Mouse (Mus musculus) midbrain, embryonic 12.5 days (tissue): ENCODE results near the gene Aco1. TPM values are rescaled to one million over a fixed set of nuclear protein-coding genes. Genes with fewer than 3 reads are reported as not detected.
"Not testable (repeated sequence)": the region's sequence is repeated elsewhere in the genome, so short reads cannot be mapped to it uniquely, and the experiment has no call there.

Experiments
- ATAC-seq: fragments of 200-750 bp; cut with Nextera tagmentation; 2 replicates; pipeline ENCODE4 v1.8.0; 2017; ENCODE audit warnings: low read depth, moderate TSS enrichment, moderate library complexity; ENCODE audit not compliant: low FRiP score
- H3K27ac ChIP-seq: fragments of 300-500 bp; sonication (generic); replicated peaks from 2 replicates; pipeline ENCODE4 v1.5.1; 2016; ENCODE audit warnings: mild to moderate bottlenecking
- H3K27me3 ChIP-seq: fragments of 300-500 bp; sonication (generic); 2 replicates; pipeline ENCODE4 v1.6.1; 2016; ENCODE audit warnings: mild to moderate bottlenecking
- H3K36me3 ChIP-seq: fragments of 300-500 bp; sonication (generic); 2 replicates; pipeline ENCODE4 v1.6.1; 2016
- H3K4me1 ChIP-seq: fragments of 300-500 bp; sonication (generic); 2 replicates; pipeline ENCODE4 v1.6.1; 2016
- H3K4me2 ChIP-seq: fragments of 300-500 bp; sonication (generic); replicated peaks from 2 replicates; pipeline ENCODE4 v1.6.1; 2016; ENCODE audit warnings: mild to moderate bottlenecking, moderate library complexity
- H3K4me3 ChIP-seq: fragments of 300-500 bp; sonication (generic); 2 replicates; pipeline ENCODE4 v1.5.1; 2016; ENCODE audit warnings: mild to moderate bottlenecking
- H3K9ac ChIP-seq: fragments of 300-500 bp; sonication (generic); replicated peaks from 2 replicates; pipeline ENCODE4 v1.6.1; 2016; ENCODE audit warnings: mild to moderate bottlenecking, moderate library complexity
- H3K9me3 ChIP-seq: fragments of 300-500 bp; sonication (generic); 2 replicates; pipeline ENCODE4 v1.6.1; 2016; ENCODE audit warnings: mild to moderate bottlenecking
- WGBS: fragments of 180-500 bp; shearing (Covaris S2); methylation state at CpG from one replicate; pipeline ENCODE4 v1.1.7; 2016; 5-methylcytosine and 5-hydroxymethylcytosine counted together
- polyA plus RNA-seq: library from polyadenylated mRNA; unstranded; fragments of >200 nt; fragmentation: Nextera tagmentation; extraction: Ambion mirVana; gene quantifications from 2 replicates; pipeline ENCODE4 v1.2.1, GENCODE M21; 2016

The Aco1 gene
- polyA plus RNA-seq, result 58.7 and 61.4 TPM in 2 replicates

- H3K4me2 ChIP-seq, result peak within 1 kb of the TSS; percentile 75
- no peaks in the 10 kb centered on the region for H3K9me3 ChIP-seq
- no peaks in the 10 kb centered on the region for H3K27me3 ChIP-seq
- WGBS, result under 1% methylated on average over 46 of the region's 46 CpGs
- no peaks in the 10 kb centered on the region for H3K36me3 ChIP-seq
- H3K4me3 ChIP-seq, result peak within 1 kb of the TSS; percentile 85
- H3K27ac ChIP-seq, result peak within 1 kb of the TSS; percentile 85
- peak within 1 kb of the TSS; percentile 76 for H3K9ac ChIP-seq
- peak; percentile 97 for ATAC-seq
- peaks cover 20% of the 10 kb centered on the region for H3K4me1 ChIP-seq
Measured at GRCm38 (mm10) chr4:40142743-40143532, at the start of gene Aco1. TSS of gene Aco1 (plus strand) at chr4:40143081.

DNA sequence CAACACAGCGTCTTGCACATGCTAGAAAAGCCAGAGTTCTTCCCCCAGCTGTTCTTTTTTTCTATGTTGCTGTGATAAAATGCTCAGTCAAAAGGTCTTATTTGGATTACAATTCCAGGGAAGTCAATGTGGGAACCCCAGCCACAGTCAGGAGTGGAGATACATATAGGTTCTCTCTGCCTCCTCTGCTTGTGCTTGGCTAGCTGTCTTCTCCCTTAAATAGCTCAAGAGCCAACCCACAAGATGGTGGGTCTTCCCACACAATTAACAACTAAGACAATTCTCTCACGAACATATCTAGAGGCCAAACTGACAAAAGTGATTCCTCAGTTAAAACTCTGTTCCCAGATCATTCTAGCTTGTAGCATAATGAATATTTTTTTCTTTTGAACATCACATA, 47.9 kb upstream of the Aco1 start:
- no peak for ATAC-seq
- Histone ChIP-seq H3K9ac (no peak overlapping the region), H3K4me2 (no peak overlapping the region), H3K4me1 (no peaks in the 10 kb centered on the region), H3K36me3 (no peaks in the 10 kb centered on the region), H3K9me3 (no peaks in the 10 kb centered on the region), H3K27ac (no peak overlapping the region), H3K4me3 (no peak overlapping the region), H3K27me3 (no peaks in the 10 kb centered on the region)
- whole genome bisulfite sequencing, result 88% methylated on average over 2 of the region's 2 CpGs

GRCm38 (mm10) chr4:40102996-40103395, 39.9 kb upstream of the Aco1 start:
- no peak for ATAC-seq
- H3K27me3 ChIP-seq, result no peaks in the 10 kb centered on the region
- no peaks in the 10 kb centered on the region for H3K36me3 ChIP-seq
- no peak overlapping the region for H3K9ac ChIP-seq
- no peak overlapping the region for H3K27ac ChIP-seq
- H3K4me3 ChIP-seq, result no peak overlapping the region
- H3K4me1 ChIP-seq, result 0 out of 2 replicates have a peak, but pooled peaks cover 6% of the 10 kb centered on the region
- no peak overlapping the region for H3K4me2 ChIP-seq
- 91% methylated on average over 1 of the region's 1 CpGs for WGBS
- no peaks in the 10 kb centered on the region for H3K9me3 ChIP-seq

GRCm38 (mm10) chr4:40106004-40106536, 36.8 kb upstream of the Aco1 start:
- no peaks in the 10 kb centered on the region for H3K27me3 ChIP-seq
- ATAC-seq, result no peak
- no peak overlapping the region for H3K9ac ChIP-seq
- H3K27ac ChIP-seq, result no peak overlapping the region
- 0 out of 2 replicates have a peak, but pooled peaks cover 6% of the 10 kb centered on the region for H3K4me1 ChIP-seq
- no peak overlapping the region for H3K4me2 ChIP-seq
- WGBS, result 30% methylated on average over 8 of the region's 8 CpGs
- H3K9me3 ChIP-seq, result no peaks in the 10 kb centered on the region
- H3K36me3 ChIP-seq, result no peaks in the 10 kb centered on the region
- no peak overlapping the region for H3K4me3 ChIP-seq

DNA sequence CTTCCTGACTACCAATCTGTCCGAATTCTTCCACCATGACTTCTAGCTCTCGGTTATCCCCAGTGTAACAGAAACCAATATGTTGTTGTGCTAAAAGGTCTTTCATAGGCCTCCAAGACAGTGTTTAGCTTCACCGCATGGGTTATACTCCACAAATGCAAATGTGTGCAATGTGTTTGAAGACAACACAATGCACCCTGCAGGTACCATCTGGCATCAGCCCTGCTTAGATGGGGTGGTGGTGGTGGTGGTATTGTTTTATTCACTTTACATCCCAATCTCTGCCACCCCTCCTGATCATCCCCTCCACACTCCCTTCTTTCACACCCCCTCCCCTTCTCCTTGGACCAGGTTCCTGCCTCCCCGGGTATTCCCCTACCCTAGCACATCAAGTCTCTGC, 34.9 kb upstream of the Aco1 start:
- H3K36me3 ChIP-seq, result no peaks in the 10 kb centered on the region
- ATAC-seq, result no peak
- no peaks in the 10 kb centered on the region for H3K27me3 ChIP-seq
- H3K4me2 ChIP-seq, result no peak overlapping the region
- H3K4me3 ChIP-seq, result no peak overlapping the region
- H3K27ac ChIP-seq, result no peak overlapping the region
- H3K9me3 ChIP-seq, result no peaks in the 10 kb centered on the region
- WGBS, result 87% methylated on average over 4 of the region's 4 CpGs
- H3K4me1 ChIP-seq, result 0 out of 2 replicates have a peak, but pooled peaks cover 6% of the 10 kb centered on the region
- no peak overlapping the region for H3K9ac ChIP-seq

DNA sequence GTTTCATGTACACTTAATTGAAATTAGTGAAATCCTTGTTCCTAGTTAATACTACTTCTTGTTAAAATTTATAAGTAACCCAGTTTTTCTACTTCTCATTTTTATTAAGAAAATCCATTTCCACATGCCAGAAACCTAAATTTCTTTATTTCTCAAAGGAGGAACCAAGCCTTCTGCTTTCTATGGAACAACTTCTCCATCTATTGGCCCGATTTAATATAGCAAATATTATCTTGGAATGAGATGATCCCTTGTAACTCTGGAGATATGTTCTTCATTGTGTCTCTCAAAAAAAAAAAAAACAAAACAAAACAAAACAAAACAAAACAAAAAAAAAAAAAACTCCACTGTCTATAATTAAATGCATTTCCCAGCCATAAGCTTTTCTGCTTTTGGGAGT, 29.7 kb upstream of the Aco1 start:
- Histone ChIP-seq H3K4me3 (no peak overlapping the region), H3K36me3 (no peaks in the 10 kb centered on the region), H3K27ac (no peak overlapping the region), H3K4me1 (no peaks in the 10 kb centered on the region), H3K4me2 (no peak overlapping the region), H3K9ac (no peak overlapping the region), H3K27me3 (no peaks in the 10 kb centered on the region), H3K9me3 (no peaks in the 10 kb centered on the region)
- WGBS, result 81% methylated on average over 1 of the region's 1 CpGs
- no peak for ATAC-seq

DNA sequence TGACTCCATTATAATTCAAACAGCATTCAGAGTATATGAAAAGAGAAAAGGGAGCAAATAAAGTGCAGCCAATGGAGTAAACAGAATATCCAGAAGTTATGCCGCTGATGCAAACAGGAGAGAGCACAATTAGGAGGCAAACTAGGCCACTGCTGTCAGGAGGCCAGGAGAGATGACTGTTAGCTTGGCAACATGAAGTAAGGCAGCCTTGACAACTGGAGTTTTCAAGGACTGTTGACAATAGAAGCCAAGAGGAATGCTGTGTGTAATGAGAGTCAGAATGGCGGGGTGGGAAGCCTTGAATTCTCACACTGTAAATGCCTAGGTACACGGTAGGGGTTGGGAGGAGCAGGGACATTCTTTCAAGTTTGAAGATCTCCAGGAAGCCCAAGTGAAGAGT, 21.7 kb upstream of the Aco1 start:
- Histone ChIP-seq H3K4me1 (no peaks in the 10 kb centered on the region), H3K27me3 (no peaks in the 10 kb centered on the region), H3K4me3 (no peak overlapping the region), H3K9ac (no peak overlapping the region), H3K27ac (no peak overlapping the region), H3K36me3 (no peaks in the 10 kb centered on the region), H3K9me3 (no peaks in the 10 kb centered on the region), H3K4me2 (no peak overlapping the region)
- 84% methylated on average over 3 of the region's 3 CpGs for WGBS
- no peak for ATAC-seq

DNA sequence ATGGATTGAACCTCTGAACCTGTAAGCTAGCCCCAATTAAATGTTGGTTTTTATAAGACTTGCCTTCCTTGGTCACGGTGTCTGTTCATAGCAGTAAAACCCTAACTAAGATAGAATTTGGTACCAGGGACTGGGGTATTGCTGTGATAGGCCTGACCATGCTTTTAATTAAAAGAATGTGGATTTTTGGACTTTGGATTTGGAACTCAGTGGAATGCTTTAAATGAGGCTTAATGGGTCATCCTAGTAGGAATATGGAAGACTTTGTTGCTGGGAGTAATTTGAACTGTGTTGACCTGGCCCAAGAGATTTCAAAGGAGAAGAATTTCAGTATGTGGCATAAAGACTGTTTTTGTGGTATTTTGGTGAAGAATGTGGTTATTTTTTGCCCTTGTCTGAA, 20.6 kb upstream of the Aco1 start:
- H3K4me3 ChIP-seq, H3K4me2 ChIP-seq, H3K27ac ChIP-seq, ATAC-seq, H3K9ac ChIP-seq, H3K4me1 ChIP-seq, H3K36me3 ChIP-seq, H3K27me3 ChIP-seq, H3K9me3 ChIP-seq: not testable (repeated sequence)
- 92% methylated on average over 1 of the region's 1 CpGs for WGBS

DNA sequence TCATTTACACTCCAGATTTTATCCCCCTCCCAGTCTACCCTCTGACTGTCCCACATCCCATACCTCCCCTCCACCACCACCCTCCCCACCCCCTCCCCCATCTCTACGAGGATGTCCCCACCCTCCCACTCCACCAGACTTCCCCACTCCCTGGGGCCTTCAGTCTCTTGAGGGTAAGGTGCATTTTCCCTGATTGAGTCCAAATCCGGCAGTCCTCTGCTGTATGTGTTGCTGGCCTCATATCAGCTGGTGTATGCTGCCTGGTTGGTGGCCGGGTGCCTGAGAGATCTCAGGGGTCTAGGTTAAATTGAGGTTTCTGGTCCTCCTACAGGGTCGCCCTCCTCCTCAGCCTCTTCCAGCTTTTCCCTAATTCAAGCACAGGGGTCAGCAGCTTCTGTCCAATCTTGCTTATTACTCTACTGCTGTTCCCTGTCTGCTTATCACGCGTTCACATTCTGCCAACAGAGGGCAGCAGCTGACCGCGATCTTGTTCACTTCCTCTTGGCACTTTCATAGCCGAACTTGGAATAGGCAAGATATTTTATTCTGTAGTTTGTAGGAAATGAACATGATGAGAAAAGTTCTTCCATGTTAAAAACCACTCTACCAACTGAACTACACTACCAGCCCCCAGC, 8.3 kb upstream of the Aco1 start:
- no peak overlapping the region for H3K9ac ChIP-seq
- no peak overlapping the region for H3K27ac ChIP-seq
- ATAC-seq, result peak; percentile 56
- H3K4me3 ChIP-seq, result no peak overlapping the region
- no peaks in the 10 kb centered on the region for H3K9me3 ChIP-seq
- no peak overlapping the region for H3K4me2 ChIP-seq
- H3K36me3 ChIP-seq, result no peaks in the 10 kb centered on the region
- 23% methylated on average over 9 of the region's 9 CpGs for WGBS
- H3K4me1 ChIP-seq, result no peaks in the 10 kb centered on the region
- H3K27me3 ChIP-seq, result no peaks in the 10 kb centered on the region

GRCm38 (mm10) chr4:40136519-40136918, 6.4 kb upstream of the Aco1 start:
- H3K36me3 ChIP-seq, result no peaks in the 10 kb centered on the region
- H3K9me3 ChIP-seq, result no peaks in the 10 kb centered on the region
- ATAC-seq, result no peak
- 92% methylated on average over 4 of the region's 4 CpGs for WGBS
- H3K4me3 ChIP-seq, result no peak overlapping the region
- H3K9ac ChIP-seq, result no peak overlapping the region
- H3K27me3 ChIP-seq, result no peaks in the 10 kb centered on the region
- no peak overlapping the region for H3K4me2 ChIP-seq
- H3K4me1 ChIP-seq, result no peaks in the 10 kb centered on the region
- H3K27ac ChIP-seq, result no peak overlapping the region

- H3K27ac ChIP-seq, result no peak overlapping the region
- no peak for ATAC-seq
- H3K9ac ChIP-seq, result no peak overlapping the region
- WGBS, result 78% methylated on average over 3 of the region's 3 CpGs
- no peaks in the 10 kb centered on the region for H3K36me3 ChIP-seq
- H3K4me2 ChIP-seq, result no peak overlapping the region
- H3K4me1 ChIP-seq, result peaks cover 17% of the 10 kb centered on the region
- H3K4me3 ChIP-seq, result no peak overlapping the region
- H3K27me3 ChIP-seq, result no peaks in the 10 kb centered on the region
- no peaks in the 10 kb centered on the region for H3K9me3 ChIP-seq
Measured at GRCm38 (mm10) chr4:40139663-40140255, 3.1 kb upstream of the Aco1 start.

DNA sequence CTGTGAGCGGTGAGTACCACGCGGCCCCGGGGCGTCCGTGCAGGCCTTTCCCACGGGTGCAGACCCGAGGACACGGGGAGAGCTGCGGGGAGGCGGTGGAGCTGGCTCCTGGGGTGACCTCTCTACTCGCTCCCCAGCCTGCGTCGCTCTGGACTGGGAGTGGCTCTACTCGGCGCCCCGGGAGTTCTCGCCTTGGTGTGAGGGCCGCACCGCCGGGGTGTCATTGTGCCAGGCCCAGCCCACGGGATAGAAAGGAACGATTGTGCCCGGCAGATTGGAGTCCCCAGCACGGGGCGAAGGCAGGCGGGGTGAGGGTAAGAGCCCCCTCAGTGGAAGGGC, 621 bp downstream of the Aco1 start:
- ATAC-seq, result 0 out of 2 replicates have a peak, but pooled peaks have one; percentile 28
- Histone ChIP-seq H3K4me2 (peak overlapping the region; percentile 75), H3K4me3 (peak overlapping the region; percentile 85), H3K9ac (peak overlapping the region; percentile 76), H3K36me3 (no peaks in the 10 kb centered on the region), H3K9me3 (no peaks in the 10 kb centered on the region), H3K27ac (peak overlapping the region; percentile 85), H3K27me3 (no peaks in the 10 kb centered on the region), H3K4me1 (peaks cover 20% of the 10 kb centered on the region)
- WGBS, result 1% methylated on average over 27 of the region's 27 CpGs
